Mouse (Mus musculus): ENCODE measurements at regions not wholly inside any gene's neighbourhood (a gene's known extent, or its start where the extent isn't known, plus 50 kb on each side); places are given as distances from the start of the nearest gene placed in this dataset.

DNA sequence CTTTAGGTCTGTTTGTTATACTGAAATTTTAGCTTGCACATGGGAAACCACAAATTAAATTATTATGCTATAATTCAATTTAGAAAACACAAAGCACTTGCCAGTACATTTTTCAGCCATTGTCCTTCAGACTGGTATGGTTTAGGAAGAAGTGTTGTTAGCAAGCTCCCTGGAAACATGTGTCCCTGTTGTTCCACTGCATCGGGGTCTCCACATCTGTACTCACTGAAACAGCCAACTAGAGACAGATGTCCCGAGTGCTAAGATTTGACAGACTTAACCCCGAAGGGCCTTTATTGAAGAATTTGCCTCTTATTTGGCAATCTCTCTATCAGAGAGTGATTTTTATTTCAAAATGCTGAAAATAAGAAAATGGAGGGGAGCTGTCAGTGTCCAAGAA, 362.6 kb downstream of the Rfpl4b start:
- Histone ChIP-seq H3K36me3 (ENCODE audit: control insufficient read depth, insufficient read depth, low read length) (no peaks in the 10 kb centered on the region), H3K9ac (replicated peaks; ENCODE audit: low read length) (no peak overlapping the region), H3K4me2 (ENCODE audit: low read length) (no peak overlapping the region), H3K9me3 (ENCODE audit: control insufficient read depth, low read length) (no peaks in the 10 kb centered on the region; the same call in 1 of the 2 replicates), H3K4me1 (ENCODE audit: control insufficient read depth, insufficient read depth, low read length) (no peaks in the 10 kb centered on the region), H3K27ac (replicated peaks; ENCODE audit: low read depth, low read length) (no peak overlapping the region), H3K4me3 (replicated peaks; ENCODE audit: low read depth, low read length) (no peak overlapping the region), H3K27me3 (ENCODE audit: control insufficient read depth, insufficient read depth, low read length) (no peaks in the 10 kb centered on the region)
- WGBS, result 65% methylated on average over 3 of the region's 3 CpGs
- no peak for DNase-seq
- ATAC-seq (ENCODE audit: low FRiP score, low TSS enrichment), result no peak

DNA sequence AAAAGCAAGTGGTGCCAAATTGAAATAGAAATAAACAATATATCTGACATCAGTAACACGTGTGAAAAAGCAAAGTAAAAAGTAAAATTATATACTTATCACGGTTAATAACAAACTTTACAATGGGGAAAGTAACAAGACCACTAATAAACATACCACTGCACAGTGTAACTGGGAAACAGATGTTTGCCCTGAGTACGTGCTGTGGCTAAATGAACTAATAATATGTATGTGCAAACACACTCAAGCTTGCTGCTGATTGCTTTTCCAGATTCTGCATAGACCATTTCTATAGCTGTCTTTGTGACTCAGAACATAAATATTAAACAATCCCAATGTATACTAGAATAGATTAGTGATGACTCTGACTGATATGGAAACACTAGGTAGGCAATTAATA, 363.2 kb downstream of the Rfpl4b start:
- ATAC-seq (ENCODE audit: low FRiP score, low TSS enrichment), result no peak
- Histone ChIP-seq H3K36me3 (ENCODE audit: control insufficient read depth, insufficient read depth, low read length) (no peaks in the 10 kb centered on the region), H3K4me2 (ENCODE audit: low read length) (no peak overlapping the region), H3K27me3 (ENCODE audit: control insufficient read depth, insufficient read depth, low read length) (no peaks in the 10 kb centered on the region), H3K4me3 (replicated peaks; ENCODE audit: low read depth, low read length) (no peak overlapping the region), H3K9ac (replicated peaks; ENCODE audit: low read length) (no peak overlapping the region), H3K9me3 (ENCODE audit: control insufficient read depth, low read length) (no peaks in the 10 kb centered on the region; the same call in 1 of the 2 replicates), H3K4me1 (ENCODE audit: control insufficient read depth, insufficient read depth, low read length) (no peaks in the 10 kb centered on the region), H3K27ac (replicated peaks; ENCODE audit: low read depth, low read length) (no peak overlapping the region)
- WGBS, result 83% methylated on average over 3 of the region's 3 CpGs
- no peak for DNase-seq

DNA sequence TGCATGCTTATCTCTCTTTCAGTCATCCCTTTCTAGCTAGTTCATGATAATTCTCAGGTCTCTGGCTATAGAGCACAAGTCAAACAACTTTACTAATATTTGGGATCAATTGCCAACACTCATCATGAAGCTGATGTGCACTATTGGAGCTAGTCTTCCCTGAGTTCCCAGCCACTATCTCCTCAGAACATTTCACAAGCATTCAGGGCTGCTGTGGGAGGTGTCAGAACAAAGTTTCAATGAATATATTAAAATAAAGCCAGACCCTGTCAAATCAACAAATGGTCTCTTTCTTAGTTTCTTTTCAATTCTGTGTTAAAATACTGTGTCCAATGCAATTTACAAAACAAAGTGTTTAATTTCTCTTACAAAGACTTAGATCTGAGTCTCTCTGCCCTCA, 364.8 kb downstream of the Rfpl4b start:
- no peak overlapping the region for H3K9ac ChIP-seq (replicated peaks; ENCODE audit: low read length)

DNA sequence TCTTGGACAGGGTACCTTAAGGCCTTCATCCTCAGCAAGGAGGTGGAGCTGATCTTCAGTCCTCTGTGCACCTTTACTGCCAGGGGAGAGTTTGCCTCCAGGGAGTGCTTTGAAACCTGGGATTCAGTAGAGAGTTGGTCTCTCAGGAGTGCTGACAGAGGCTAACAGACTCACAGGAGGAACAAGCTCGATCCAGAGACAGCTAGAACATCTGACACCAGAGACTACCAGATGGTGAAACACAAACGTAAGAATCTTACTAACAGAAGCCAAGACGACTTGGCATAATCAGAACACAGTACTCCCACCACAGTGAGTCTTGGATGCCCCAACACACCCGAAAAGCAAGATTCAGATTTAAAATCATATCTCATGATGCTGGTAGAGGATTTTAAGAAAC, 372.3 kb downstream of the Rfpl4b start:
- no peak overlapping the region for H3K4me2 ChIP-seq (ENCODE audit: low read length)
- no peaks in the 10 kb centered on the region for H3K27me3 ChIP-seq (ENCODE audit: control insufficient read depth, insufficient read depth, low read length)
- 87% methylated on average over 4 of the region's 4 CpGs for WGBS
- H3K4me3 ChIP-seq (replicated peaks; ENCODE audit: low read depth, low read length), result no peak overlapping the region
- ATAC-seq (ENCODE audit: low FRiP score, low TSS enrichment) (no peak), DNase-seq (no peak)
- no peak overlapping the region for H3K27ac ChIP-seq (replicated peaks; ENCODE audit: low read depth, low read length)
- no peak overlapping the region for H3K9ac ChIP-seq (replicated peaks; ENCODE audit: low read length)
- no peaks in the 10 kb centered on the region for H3K4me1 ChIP-seq (ENCODE audit: control insufficient read depth, insufficient read depth, low read length)
- no peaks in the 10 kb centered on the region for H3K9me3 ChIP-seq (ENCODE audit: control insufficient read depth, low read length)
- H3K36me3 ChIP-seq (ENCODE audit: control insufficient read depth, insufficient read depth, low read length), result no peaks in the 10 kb centered on the region

More for the DNA sequence above, 364.8 kb downstream of the Rfpl4b start:
- H3K4me3 ChIP-seq (replicated peaks; ENCODE audit: low read depth, low read length), result no peak overlapping the region
- no peaks in the 10 kb centered on the region for H3K9me3 ChIP-seq (ENCODE audit: control insufficient read depth, low read length)
- no peak for DNase-seq
- no peaks in the 10 kb centered on the region for H3K36me3 ChIP-seq (ENCODE audit: control insufficient read depth, insufficient read depth, low read length)
- ATAC-seq (ENCODE audit: low FRiP score, low TSS enrichment), result no peak
- no peak overlapping the region for H3K4me2 ChIP-seq (ENCODE audit: low read length)
- no peak overlapping the region for H3K27ac ChIP-seq (replicated peaks; ENCODE audit: low read depth, low read length)
- no peaks in the 10 kb centered on the region for H3K27me3 ChIP-seq (ENCODE audit: control insufficient read depth, insufficient read depth, low read length)
- H3K4me1 ChIP-seq (ENCODE audit: control insufficient read depth, insufficient read depth, low read length), result no peaks in the 10 kb centered on the region

DNA sequence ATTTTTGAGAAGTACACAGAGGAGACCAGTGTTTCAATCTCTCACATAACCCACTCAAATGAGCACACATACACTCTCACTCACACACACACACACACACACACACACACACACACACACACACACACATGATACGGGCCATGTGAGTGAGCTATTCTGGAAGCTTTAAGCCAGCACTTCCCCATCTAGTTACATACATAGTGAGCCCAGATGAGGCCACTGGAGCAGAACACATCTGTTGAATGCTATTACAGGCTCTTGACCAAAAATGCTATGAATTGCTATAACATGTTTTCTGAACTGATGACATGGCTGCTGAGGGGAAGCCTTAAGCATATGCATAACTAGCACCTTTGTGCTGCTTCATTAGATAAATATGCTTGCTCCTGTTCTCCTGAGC, 373.9 kb downstream of the Rfpl4b start:
- DNase-seq (no peak), ATAC-seq (ENCODE audit: low FRiP score, low TSS enrichment) (no peak)
- Histone ChIP-seq H3K4me1 (ENCODE audit: control insufficient read depth, insufficient read depth, low read length) (no peaks in the 10 kb centered on the region), H3K9ac (replicated peaks; ENCODE audit: low read length) (no peak overlapping the region), H3K4me2 (ENCODE audit: low read length) (no peak overlapping the region), H3K4me3 (replicated peaks; ENCODE audit: low read depth, low read length) (no peak overlapping the region), H3K27ac (replicated peaks; ENCODE audit: low read depth, low read length) (no peak overlapping the region), H3K36me3 (ENCODE audit: control insufficient read depth, insufficient read depth, low read length) (no peaks in the 10 kb centered on the region), H3K9me3 (ENCODE audit: control insufficient read depth, low read length) (no peaks in the 10 kb centered on the region), H3K27me3 (ENCODE audit: control insufficient read depth, insufficient read depth, low read length) (no peaks in the 10 kb centered on the region)
- 82% methylated on average over 1 of the region's 1 CpGs for WGBS

DNA sequence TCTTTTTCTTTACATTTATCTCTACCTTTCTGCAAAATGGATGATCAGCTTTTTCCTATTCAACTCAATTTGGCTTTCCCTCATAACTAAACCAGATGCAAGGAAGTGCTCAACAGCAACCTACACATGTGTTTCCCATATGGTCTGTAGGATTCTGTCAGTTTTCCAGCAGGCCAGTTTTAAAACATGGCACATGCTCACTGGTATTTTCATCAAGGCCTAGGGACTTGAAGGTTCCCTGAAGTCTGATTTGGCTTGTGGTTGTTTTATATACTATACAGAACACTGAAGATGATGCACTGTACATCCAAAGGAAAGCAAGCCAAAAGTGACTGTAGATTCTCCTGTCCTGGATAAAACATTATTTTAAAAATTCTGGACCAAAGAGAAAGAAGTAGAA, 374.3 kb downstream of the Rfpl4b start:
- Histone ChIP-seq H3K4me1 (ENCODE audit: control insufficient read depth, insufficient read depth, low read length) (no peaks in the 10 kb centered on the region), H3K4me3 (replicated peaks; ENCODE audit: low read depth, low read length) (no peak overlapping the region), H3K27ac (replicated peaks; ENCODE audit: low read depth, low read length) (no peak overlapping the region), H3K9ac (replicated peaks; ENCODE audit: low read length) (no peak overlapping the region), H3K9me3 (ENCODE audit: control insufficient read depth, low read length) (no peaks in the 10 kb centered on the region), H3K4me2 (ENCODE audit: low read length) (no peak overlapping the region), H3K36me3 (ENCODE audit: control insufficient read depth, insufficient read depth, low read length) (no peaks in the 10 kb centered on the region), H3K27me3 (ENCODE audit: control insufficient read depth, insufficient read depth, low read length) (no peaks in the 10 kb centered on the region)
- DNase-seq, result no peak
- no peak for ATAC-seq (ENCODE audit: low FRiP score, low TSS enrichment)

DNA sequence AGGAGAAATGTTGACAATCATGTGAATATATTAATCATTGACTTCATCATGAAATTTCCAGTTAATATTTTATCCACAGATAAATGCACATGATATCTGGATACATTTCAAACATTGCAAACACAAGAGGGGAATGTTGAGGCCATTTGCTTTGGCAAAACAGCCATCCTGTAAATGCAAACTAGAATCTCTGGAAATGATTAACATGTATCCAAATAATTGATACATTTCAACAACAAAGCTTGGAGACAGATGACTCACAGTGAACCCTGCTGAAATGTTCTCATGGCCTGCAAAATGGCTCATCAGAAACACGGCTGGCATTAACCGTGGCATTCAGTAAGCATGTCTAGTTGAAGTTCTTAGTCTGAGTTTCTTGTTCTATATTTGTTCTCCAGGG, 382.3 kb downstream of the Rfpl4b start:
- no peaks in the 10 kb centered on the region for H3K27me3 ChIP-seq (ENCODE audit: control insufficient read depth, insufficient read depth, low read length)
- no peaks in the 10 kb centered on the region for H3K4me1 ChIP-seq (ENCODE audit: control insufficient read depth, insufficient read depth, low read length)
- ATAC-seq (ENCODE audit: low FRiP score, low TSS enrichment), result no peak
- WGBS, result 96% methylated on average over 2 of the region's 2 CpGs
- DNase-seq, result no peak
- no peak overlapping the region for H3K4me3 ChIP-seq (replicated peaks; ENCODE audit: low read depth, low read length)
- no peak overlapping the region for H3K27ac ChIP-seq (replicated peaks; ENCODE audit: low read depth, low read length)
- H3K36me3 ChIP-seq (ENCODE audit: control insufficient read depth, insufficient read depth, low read length), result no peaks in the 10 kb centered on the region
- H3K9ac ChIP-seq (replicated peaks; ENCODE audit: low read length), result no peak overlapping the region
- no peaks in the 10 kb centered on the region for H3K9me3 ChIP-seq (ENCODE audit: control insufficient read depth, low read length)
- H3K4me2 ChIP-seq (ENCODE audit: low read length), result no peak overlapping the region

DNA sequence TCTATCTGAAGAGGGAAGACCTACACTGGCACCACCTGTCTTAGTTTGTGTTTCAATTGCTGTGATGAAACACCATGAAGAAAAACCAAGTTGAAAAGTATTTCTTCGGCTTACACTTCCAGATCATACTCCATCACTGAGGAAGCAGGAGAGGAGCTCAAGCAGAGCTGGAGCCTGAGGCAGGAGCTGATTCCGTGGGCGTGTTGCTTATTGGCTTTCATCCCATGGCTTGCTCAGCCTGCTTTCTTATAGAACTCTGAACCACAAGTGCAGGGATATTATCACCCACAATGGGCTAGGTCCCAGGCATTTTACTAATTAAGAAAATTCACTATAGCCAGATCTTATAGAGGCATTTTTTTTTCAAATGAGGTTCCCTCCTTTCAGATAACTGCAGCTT, 384.7 kb downstream of the Rfpl4b start:
- 89% methylated on average over 3 of the region's 3 CpGs for WGBS
- Histone ChIP-seq H3K36me3 (ENCODE audit: control insufficient read depth, insufficient read depth, low read length) (no peaks in the 10 kb centered on the region), H3K27me3 (ENCODE audit: control insufficient read depth, insufficient read depth, low read length) (no peaks in the 10 kb centered on the region), H3K27ac (replicated peaks; ENCODE audit: low read depth, low read length) (no peak overlapping the region), H3K4me3 (replicated peaks; ENCODE audit: low read depth, low read length) (no peak overlapping the region), H3K9me3 (ENCODE audit: control insufficient read depth, low read length) (peaks cover 5% of the 10 kb centered on the region; the same call in 1 of the 2 replicates), H3K4me1 (ENCODE audit: control insufficient read depth, insufficient read depth, low read length) (no peaks in the 10 kb centered on the region), H3K9ac (replicated peaks; ENCODE audit: low read length) (no peak overlapping the region), H3K4me2 (ENCODE audit: low read length) (no peak overlapping the region)
- ATAC-seq (ENCODE audit: low FRiP score, low TSS enrichment) (no peak), DNase-seq (no peak)

DNA sequence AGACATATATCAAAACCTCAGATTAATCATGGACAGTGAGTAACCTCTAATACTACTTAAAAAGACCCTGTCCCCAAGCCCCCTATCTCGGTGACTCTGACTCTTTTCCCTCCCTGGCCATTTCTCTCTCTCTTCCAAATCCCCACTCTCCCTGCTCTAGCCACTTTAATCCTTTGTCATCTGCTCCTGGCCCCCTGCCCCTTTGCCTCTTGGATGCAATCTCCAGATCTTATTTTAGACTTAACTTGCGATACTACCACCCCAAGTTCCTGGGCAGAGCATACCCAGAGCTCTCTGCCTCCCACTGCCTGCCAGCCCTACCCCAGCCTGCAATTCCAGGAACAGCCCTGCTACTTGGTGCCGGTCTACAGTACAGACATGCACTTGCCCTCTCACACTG, 400.0 kb downstream of the Rfpl4b start:
- no peak overlapping the region for H3K4me3 ChIP-seq (replicated peaks; ENCODE audit: low read depth, low read length)
- DNase-seq (no peak), ATAC-seq (ENCODE audit: low FRiP score, low TSS enrichment) (no peak)
- H3K4me2 ChIP-seq (ENCODE audit: low read length), result no peak overlapping the region
- H3K4me1 ChIP-seq (ENCODE audit: control insufficient read depth, insufficient read depth, low read length), result no peaks in the 10 kb centered on the region
- H3K9me3 ChIP-seq (ENCODE audit: control insufficient read depth, low read length), result no peaks in the 10 kb centered on the region
- H3K9ac ChIP-seq (replicated peaks; ENCODE audit: low read length), result no peak overlapping the region
- 84% methylated on average over 3 of the region's 3 CpGs for WGBS
- no peak overlapping the region for H3K27ac ChIP-seq (replicated peaks; ENCODE audit: low read depth, low read length)
- no peaks in the 10 kb centered on the region for H3K27me3 ChIP-seq (ENCODE audit: control insufficient read depth, insufficient read depth, low read length)
- H3K36me3 ChIP-seq (ENCODE audit: control insufficient read depth, insufficient read depth, low read length), result no peaks in the 10 kb centered on the region
